Mouse (Mus musculus) frontal cortex, adult (tissue): ENCODE results near the gene Cfd.

Experiments
- ATAC-seq: cut with Nextera tagmentation; 2 replicates; pipeline ENCODE4 v1.9.2; 2017; ENCODE audit warnings: mild to moderate bottlenecking, moderate library complexity, mixed read lengths; ENCODE audit not compliant: low TSS enrichment

Gene Cfd

DNA sequence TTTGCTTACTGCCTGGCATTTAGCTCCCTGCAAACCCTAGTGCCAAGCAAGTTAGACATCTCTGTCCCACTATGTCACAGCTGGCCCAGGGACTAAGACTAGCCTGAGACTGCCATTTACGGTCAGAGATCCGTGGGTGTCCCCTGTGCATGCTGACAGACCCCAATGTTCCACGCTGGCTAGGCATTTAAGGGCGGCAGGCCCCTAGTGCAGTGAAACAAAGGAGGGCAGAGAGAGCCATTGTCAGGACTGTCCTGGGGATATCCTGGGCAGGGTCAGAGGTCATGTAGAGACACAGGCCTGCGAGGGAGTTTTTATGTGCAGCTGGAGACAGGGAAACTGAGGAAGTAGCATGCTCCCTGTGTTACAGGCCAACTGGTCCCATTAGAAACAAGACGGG, 43.2 kb downstream of the Cfd start:
- no peak for ATAC-seq

DNA sequence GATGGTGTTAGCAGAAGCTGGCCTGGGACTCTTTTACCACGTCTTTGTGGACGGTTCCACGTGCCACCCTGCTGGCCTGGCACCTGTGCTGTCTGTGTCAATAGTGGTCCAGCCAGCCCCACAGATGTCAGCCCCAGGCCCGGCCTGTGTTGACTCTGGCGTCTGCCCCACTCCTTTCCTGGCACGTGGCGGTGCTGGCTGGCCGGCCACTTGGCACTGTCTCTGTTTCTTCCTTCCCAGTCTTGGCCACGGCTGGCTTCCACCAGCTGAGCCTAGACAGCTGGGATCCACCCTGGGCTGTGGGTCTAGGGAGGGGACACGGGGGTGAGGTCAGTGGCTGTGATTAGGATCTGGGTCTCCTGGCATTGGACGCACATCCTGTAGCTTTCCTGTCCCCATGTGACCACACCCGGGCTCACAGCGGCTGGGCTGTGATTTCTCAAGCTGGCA, 43.6 kb downstream of the Cfd start:
- ATAC-seq = peak; percentile 60

DNA sequence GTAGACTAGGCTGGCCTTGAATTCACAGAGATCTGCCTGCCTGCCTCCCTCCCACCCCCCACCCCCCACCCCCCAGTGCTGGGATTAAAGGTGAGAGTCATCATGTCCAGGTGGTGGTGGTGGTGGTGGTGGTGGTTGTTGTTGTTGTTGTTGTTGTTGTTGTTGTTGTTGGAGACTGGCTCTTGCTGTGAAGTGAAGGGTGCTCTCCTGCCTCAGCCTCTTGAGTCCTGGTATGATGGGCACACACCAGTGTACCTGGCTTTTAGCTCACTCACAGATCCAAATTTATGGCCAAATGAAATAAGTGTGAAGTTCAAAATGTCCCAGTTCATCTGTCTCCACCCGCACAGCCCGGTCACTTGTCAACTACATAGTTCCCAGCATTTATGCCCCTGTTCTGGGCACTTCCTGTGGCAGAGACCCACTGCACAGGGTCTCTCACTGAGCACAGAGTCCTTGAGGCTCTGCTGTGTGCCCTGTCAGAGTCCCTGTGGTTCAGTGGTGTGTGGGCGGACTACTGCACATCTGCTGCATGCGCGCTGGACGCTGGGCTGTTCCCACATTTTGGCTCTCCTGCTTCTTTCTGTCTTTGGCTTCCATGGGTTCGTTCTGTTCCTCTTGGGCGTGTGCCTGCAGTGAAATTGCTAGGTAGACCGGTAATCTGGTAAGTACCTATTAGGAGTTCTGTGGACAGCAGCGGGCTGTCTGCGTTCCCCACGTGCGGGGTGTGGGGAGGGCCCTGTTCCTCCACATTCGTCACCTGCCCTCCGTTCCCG, 44.3 kb downstream of the Cfd start:
- ATAC-seq = no peak

DNA sequence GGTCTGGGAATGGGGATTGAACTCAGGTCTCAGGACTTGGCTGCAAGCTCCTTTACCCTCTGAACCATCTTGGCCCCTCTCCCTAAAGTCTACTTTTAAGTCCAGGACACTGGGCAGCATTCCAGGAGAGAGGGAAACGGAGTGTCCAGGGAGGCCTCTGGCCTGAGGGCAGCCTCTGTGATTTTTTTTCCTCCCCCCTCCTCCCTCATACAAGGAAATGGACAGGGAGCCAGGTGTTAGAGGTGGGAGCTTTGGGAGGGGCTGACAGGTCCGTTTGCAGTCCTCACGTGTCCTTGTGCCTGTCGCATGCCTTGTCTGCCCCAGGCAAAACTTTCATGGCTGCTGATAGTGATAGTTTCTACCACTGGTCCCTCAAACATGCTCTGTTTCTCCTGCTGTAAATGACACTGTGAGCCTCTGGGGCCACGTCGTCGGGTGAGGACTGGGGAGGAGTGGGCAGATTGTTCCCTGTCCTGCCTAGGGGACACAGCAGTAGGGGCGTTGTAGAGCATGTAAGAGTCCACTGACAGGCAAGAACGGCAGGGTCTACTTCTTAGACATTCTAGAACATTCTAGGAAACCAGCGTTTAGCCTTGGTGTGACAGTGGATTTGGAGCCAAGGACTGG, 45.7 kb downstream of the Cfd start:
- no peak for ATAC-seq

DNA sequence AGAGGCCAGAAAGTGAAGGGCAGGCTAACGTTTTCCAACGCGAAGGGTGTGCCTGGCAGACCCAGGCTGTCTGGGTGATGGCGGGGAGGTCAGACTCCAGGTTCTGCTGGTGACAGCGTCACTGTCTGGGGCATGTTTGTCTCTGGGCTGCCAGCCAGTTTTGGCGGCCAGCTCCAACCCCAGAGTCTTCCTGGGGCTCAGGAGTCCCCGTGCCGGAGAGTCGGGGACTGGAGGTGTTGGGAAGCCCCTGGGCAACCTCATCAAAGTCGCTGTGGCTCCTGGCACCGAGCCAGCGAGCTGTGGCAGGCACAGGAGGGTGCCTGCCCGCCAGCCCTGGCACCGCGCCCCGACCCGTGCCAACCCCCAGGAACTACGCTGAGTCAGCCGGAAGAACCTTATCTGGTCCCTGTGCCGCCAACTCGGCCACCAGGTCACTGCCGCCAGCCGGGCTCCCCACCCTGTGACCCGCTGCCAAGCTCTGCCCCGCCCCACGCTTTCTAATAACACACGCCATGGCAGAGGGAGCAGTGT, 46.3 kb downstream of the Cfd start:
- ATAC-seq = no peak

DNA sequence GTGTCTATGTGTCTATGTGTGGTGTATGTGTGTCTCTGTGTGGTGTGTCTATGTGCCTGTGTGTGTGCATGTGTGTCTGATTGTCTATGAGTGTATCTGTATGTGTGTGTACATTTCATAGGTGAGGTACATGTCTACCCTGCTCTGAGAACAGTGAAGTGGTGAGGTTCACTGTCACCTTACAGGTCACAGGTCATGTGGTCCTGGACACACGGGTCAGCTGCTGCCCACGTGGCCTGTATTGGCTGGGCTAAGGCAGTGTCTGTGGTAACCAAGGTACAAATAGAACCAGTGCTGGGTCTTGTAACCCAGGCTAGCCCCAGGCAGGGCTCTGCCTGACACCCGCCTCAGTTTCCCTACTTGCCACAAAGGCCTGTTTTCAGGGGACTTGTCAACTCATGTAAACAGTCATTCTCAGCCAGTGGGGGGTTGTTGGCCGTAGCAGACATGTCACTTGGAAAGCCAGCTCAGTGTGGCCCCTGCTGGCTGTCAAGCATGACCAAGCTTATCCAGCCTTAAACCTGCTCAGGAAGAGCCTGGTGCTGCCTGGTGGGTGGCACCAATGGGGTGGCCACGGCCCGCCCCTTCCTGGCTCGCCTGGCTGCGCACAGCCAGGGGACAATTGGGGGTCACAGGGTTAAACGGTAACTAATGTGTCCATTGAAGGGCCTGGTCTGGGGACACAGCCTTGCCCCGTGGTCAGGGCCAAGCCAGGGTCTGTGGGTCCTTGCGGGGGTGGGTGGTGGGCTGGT, 47.3 kb downstream of the Cfd start:
- no peak for ATAC-seq

DNA sequence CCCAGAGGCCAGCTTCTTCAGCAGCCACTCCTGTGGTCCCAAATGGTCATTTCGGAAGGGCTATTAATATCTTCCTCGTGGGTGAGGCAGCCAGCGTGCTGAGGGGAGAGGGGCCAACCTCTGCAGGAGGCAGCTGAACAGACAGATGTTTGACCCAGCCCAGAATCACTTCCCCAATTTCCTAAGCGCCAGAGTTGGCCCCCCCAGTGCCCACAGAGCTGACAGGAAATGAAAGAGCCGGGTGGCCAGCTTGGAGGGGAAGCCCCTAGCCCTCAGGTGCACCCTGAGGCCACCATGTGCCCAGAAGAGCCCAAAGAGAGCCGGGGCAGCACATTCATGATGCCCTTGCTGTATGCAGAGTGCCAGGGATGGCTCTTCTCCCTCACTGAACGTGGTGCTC, 50.1 kb downstream of the Cfd start:
- ATAC-seq = no peak
